Mouse (Mus musculus) gastrocnemius, postnatal 10 days (tissue): ENCODE measurements around the gene Cdyl2. TPM values are rescaled to one million over a fixed set of nuclear protein-coding genes. Genes with fewer than 3 reads are reported as not detected.

ENCODE experiments used
- DNase-seq: peaks from one replicate; pipeline ENCODE4 v3.0.0; 2021; ENCODE audit warnings: mixed read lengths
- total RNA-seq, 2 experiments: library from RNA; stranded (reverse); gene quantifications; 2 replicates each; pipeline ENCODE4 v1.2.3; 2021

Gene Cdyl2
- total RNA-seq, 2 experiments from 2014 or later = 5.5 to 6.5 TPM

DNA sequence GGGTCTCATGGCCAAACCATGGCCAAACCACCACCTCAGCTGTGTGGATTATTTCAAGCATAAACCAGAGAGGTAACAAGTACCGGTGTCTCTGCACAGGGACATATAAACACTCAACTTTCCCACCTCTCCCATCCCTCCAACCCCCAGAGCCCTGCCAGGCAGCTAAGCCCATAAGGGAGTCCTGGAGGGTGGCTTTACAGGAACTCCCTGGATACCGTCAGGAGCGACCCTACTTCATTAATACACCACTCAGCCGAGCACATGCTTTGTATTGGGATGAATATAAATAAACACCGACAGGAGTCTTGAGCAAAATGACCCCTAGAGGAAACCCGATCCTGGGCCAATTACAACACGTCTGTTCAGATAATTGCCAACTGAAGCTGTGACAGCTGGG is 194.0 kb downstream of the Cdyl2 start:
- no peak for DNase-seq

DNA sequence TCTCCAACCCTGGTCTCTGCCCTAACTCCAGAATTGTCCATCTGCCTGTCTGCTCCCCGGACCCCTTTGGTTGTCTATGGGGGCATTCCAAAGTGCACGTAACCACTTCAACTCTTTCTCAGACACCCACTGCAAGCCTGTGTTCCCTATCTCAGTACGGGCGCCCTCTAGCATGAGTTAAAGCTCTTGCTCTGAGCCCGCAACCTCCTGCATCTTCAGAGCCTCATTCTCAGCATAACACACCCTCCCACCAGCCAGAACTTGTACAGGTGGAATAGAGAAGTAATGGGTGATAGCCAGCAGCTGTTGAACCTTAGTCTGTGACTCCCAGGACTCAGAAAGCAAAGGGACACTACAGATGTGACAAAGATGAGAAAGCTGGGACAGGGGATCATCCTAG is 196.0 kb downstream of the Cdyl2 start:
- no peak for DNase-seq

- DNase-seq = no peak
Measured at GRCm38 (mm10) chr8:116533081-116533480, 199.7 kb downstream of the Cdyl2 start.

GRCm38 (mm10) chr8:116528736-116529135 is 204.1 kb downstream of the Cdyl2 start:
- no peak for DNase-seq

DNA sequence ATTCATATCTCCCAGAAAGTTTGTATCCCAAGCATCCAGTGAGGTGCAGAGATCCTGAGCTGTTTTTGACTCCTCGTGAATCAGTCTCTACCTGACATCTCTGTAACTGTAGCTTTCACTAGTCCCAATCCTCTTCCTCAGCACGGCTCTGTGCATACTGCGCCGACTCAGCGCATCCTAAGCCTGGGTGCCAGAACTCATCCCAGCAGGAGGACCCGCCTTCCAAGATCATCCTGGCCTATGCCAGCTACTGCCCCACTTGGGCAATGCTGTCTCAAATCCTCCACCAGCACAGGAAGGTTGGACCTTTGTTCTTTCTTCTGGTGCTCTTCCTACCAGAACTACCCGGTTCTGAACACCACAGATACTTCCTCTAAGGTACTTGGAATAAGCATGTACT is 207.9 kb downstream of the Cdyl2 start:
- no peak for DNase-seq

Other genes with a start within 250 kb of the Cdyl2 start
- not detected for gene Dynlrb2, start 228.0 kb downstream of the Cdyl2 start, total RNA-seq
- 10 to 100 TPM; 22.2 to 24.1 TPM for gene Cmc2, start 188.5 kb upstream of the Cdyl2 start, total RNA-seq
- 1 to 10 TPM; 3.1 to 5.2 TPM for gene Cenpn, start 188.7 kb upstream of the Cdyl2 start, total RNA-seq
- gene Atmin, start 210.4 kb upstream of the Cdyl2 start, total RNA-seq = 10 to 100 TPM; 12.0 to 14.5 TPM
- under 1 TPM; 0.14 to 0.23 TPM for gene 1700030J22Rik, start 246.0 kb upstream of the Cdyl2 start, total RNA-seq